Mouse (Mus musculus) lung, postnatal 25 days (tissue): ENCODE data around the gene Il2rg.

Source experiments
- DNase-seq: peaks from one replicate; pipeline ENCODE4 v3.0.0; 2022; ENCODE audit warnings: low spot score

The Il2rg gene

DNA sequence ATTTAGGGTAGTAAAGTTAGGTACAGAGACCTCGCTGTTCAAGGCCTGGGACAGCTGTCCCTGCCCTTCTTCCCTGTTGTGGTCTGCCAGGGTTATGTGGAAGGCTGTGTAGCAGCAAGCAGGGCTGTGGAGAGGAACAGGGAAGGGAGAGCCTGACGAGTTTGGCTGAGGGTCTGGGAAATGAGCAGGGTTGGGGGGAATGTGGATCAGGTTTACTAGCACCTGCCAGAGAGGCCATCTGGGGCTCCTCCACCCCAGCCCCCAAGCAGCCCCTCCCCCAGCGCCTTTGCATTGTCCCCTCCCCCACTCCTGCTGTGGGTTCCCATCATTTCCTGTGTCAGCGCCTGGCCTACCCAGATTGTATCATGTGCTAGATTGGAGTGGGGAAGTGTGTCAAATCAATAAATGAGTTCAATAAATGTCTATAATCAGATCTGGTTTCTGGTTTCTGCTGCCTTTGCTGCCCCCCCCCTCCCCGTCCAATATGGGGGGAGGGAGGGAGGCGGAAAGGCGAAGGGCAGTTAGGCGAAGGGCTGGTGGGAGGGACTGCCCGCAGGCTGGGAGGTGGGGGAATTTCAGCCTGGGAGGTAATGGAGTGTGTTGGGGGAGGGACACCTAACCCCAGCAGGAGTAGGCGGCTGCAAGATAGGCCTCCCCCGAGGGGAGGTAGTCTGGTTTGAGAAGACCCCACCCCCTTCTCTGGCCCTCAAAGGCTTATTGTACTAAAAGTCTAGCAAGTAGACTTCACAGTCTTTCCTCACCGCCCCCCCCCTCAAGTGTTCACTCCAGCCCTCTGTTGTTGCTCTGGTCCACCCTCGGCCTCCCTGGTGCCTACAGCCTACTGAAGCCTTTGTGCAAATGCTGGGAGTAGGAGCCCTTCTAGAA is 7.4 kb downstream of the Il2rg start:
- DNase-seq, result no peak

DNA sequence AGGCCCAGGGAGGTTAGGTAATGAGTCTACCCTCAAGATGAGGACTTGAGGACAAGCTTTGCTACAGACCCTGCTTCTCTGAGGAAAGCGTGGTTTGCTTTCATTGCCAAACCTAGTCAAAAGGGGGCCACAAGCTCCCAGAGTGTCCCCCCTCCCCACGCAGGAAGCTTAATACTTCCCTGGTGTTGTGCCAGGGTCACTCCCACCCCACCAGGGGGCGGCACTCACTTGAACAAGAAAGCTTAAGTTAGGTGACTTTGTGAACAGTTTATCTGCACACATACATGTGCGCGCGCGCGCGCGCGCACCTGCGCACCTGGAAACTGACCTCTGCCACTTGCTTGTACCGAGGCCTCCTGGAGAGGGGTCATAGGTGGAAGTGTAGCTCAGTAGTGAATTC is 11.5 kb downstream of the Il2rg start:
- no peak for DNase-seq

DNA sequence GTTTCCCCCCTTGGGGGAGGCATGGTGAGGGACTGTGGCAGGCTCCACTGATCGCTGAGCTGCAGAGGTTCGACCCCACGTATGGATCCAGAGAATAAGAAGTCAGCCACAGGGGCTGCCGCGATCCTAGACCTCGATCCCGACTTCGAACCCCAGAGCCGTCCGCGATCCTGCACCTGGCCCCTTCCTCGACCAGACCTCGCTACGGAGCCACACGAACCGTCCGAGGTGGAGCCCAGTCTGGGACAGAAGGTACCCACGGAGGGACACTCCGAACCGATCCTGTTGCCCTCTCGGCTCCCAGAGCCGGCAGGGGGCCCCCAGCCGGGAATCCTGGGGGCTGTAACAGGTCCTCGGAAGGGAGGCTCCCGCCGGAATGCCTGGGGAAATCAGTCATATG is 13.3 kb downstream of the Il2rg start:
- no peak for DNase-seq

DNA sequence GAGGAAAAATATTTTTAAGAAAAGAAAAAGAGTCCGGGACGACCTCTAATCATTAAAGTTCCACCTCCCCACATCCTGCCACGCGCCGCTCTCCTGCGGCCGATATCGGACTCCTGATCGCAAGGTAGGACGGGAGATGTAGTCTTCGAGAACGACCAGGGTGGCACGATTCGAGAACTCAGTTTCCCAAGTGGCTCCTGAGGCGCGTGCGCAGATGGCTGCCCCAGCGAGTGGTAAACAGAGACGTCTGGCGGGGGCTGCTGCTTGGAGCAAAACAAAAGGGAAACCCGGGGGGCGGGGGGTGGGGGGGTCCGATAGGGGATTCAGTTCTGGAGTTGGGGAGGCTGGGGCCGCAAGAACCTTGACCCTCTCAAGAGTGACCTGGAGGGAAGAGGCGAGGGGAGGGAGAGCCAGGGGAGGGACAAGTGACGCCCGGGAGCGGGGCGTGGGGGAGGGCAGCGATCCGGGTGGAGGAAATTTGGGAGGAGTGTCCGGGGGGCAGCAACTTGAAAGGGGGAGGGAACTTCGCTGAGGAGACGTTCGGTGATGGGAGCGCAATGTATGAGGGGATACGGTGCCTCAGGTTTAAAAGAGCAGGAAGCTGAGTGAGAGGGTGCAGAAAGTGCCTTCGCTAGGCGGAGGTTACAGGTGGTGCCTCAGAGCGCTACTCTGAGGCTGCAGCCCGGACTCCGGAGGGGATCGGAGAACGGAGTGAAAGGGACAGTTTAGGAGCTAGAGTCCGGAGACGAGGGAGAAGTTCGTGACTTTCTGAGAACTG is 13.9 kb downstream of the Il2rg start, which contains the start of gene Foxo4:
Foxo4 (plus strand) TSS at position 577 of the 778 bp plus-strand sequence.
- peak; percentile 92 for DNase-seq

DNA sequence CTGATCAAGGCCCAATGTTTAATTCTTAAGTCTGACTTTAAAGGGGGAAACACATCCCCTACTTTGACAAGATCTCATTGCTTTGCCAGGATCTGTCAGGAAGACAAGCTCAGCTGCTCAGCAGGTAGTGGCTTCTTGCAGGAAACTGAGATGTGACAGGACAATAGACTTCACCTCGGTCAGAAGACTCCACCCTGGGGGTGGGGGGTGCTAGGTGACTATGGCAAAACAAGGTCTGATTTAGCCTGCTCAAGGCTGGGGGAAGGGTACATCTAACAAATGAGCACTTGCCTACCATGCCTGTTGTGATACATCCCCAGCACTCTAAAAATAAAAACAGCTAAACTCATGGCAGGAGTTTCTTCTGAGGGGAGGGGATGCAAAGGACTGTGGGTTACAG is 23.0 kb downstream of the Il2rg start:
- no peak for DNase-seq

DNA sequence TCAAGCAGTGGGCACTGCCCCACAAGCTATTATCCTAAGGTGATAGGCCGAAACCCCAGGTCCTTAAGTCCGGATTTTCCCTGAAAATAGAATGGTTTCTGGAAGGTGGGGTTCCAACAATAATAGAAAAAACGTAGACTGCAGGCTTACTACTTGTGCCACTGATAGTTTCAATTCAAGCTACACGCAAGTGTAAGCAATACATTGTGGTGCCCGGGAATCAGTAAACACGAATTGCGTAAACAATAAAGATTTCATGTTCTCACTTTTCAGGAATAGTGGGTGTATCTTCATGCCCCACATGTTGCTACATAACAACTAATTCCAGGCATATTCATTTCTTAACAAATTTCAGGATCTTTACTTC is 45.3 kb downstream of the Il2rg start:
- DNase-seq, result no peak

DNA sequence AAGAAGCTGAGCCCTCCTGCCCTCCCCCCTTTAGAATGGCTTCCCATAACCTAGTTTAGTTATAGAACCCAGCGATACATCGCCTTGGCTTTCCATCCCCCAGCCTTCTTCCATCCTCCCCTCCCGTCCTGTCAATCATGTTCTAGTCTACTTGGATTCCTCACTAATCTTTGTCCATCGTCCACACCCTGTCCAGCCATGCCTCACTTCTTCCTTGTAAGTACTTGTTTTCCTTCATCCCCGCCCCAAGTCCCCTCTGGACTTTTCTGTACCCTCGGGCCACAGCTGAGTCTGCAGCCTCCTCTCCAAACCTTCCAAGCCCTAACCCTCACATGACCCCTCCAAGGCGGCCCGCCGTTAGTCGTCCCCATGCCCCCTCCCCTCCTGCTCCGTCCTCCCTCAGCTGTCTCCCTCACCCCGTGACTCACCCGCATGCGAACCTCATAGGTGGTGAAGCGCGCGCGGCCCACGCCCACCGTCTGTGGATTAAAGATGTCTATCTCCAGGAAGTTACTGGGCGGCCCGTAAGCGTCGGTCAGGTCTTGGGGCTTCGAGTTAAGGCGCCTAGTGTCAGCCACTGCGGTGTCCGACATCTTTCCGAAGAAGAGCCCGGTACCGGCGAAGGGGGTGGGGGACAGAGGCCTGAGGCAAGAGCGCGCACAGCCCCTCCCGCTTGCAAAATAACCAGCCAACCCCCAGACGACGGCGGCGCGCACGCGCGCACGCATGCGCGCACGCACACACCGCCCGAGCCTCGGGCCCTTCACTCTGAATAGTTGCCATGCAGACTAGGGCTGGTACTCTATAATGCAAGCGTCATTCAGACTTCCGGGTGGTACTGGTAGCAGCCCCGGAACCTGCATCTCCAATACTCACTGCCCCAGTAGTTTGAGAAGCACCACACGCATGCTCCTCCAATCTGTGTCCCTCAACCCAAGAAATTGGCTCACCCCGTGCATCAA is 45.9 kb downstream of the Il2rg start, which contains the start of gene Snx12:
Snx12 (minus strand) TSS at position 730 of the 962 bp plus-strand sequence.
- peak; percentile 89 for DNase-seq
